Mouse (Mus musculus) kidney, adult 2 months (tissue): Measurements from ENCODE around the gene Haus3. TPM values are rescaled to one million over a fixed set of nuclear protein-coding genes. Genes with fewer than 3 reads are reported as not detected.

ENCODE experiments used
- DNase-seq: peaks from one replicate; pipeline ENCODE4 v3.0.0; 2021
- H3K27ac ChIP-seq: fragments of 200-500 bp; 2 replicates; pipeline ENCODE4 v1.5.1; 2012; ENCODE audit warnings: low read depth, low read length, control low read depth, inconsistent platforms; ENCODE audit not compliant: insufficient read depth
- H3K27me3 ChIP-seq: fragments of 200-500 bp; replicated peaks from 2 replicates; pipeline ENCODE4 v1.6.1; 2012; ENCODE audit warnings: mild to moderate bottlenecking, moderate library complexity, low read length, inconsistent platforms; ENCODE audit not compliant: control insufficient read depth, insufficient read depth
- H3K36me3 ChIP-seq: fragments of 200-500 bp; 2 replicates; pipeline ENCODE4 v1.6.1; 2012; ENCODE audit warnings: mild to moderate bottlenecking, moderate library complexity, low read length, inconsistent platforms; ENCODE audit not compliant: control insufficient read depth, insufficient read depth
- H3K4me1 ChIP-seq: fragments of 200-500 bp; 2 replicates; pipeline ENCODE4 v1.6.1; 2011; ENCODE audit warnings: low read length; ENCODE audit not compliant: control insufficient read depth, insufficient read depth
- H3K4me3 ChIP-seq: fragments of 200-500 bp; 2 replicates; pipeline ENCODE4 v1.5.1; 2011; ENCODE audit warnings: mild to moderate bottlenecking, low read depth, low read length, control low read depth; ENCODE audit not compliant: insufficient read depth
- CTCF ChIP-seq: fragments of 200-500 bp; conservative IDR thresholded peaks from 2 replicates; pipeline ENCODE4 v1.5.1; 2011; ENCODE audit warnings: low read depth, mild to moderate bottlenecking, control low read depth, low read length, moderate library complexity, mixed read lengths; ENCODE audit not compliant: insufficient read depth, insufficient read length
- POLR2A ChIP-seq: fragments of 200-500 bp; IDR thresholded peaks from one replicate; pipeline ENCODE4 v1.6.1; 2011; ENCODE audit warnings: low read depth, low read length, control low read depth
- WGBS: fragments of 180-500 bp; shearing (Covaris S2); methylation state at CpG from one replicate; pipeline ENCODE4 v1.1.7; 2018; 5-methylcytosine and 5-hydroxymethylcytosine counted together
- polyA plus RNA-seq: library from polyadenylated mRNA; depleted of rRNA; stranded (reverse); fragments of >200 nt; gene quantifications from 2 replicates; pipeline ENCODE4 v1.2.3, GENCODE M21; 2012

The Haus3 gene
- polyA plus RNA-seq, 1 experiment = 0.64 TPM

- Histone ChIP-seq H3K4me3 (peak overlapping the region; percentile 62), H3K36me3 (no peaks in the 10 kb centered on the region), H3K4me1 (peaks cover 50% of the 10 kb centered on the region), H3K27ac (peak overlapping the region; percentile 76), H3K27me3 (no peaks in the 10 kb centered on the region)
- WGBS = under 1% methylated on average over 46 of the region's 46 CpGs
- peak; percentile 76 for DNase-seq
- TF ChIP-seq CTCF (no peak), POLR2A (no peak)
Observed at GRCm38 (mm10) chr5:34186961-34187391, 17.6 kb upstream of the Haus3 start.

- 31% methylated on average over 2 of the region's 2 CpGs for WGBS
- Histone ChIP-seq H3K36me3 (no peaks in the 10 kb centered on the region), H3K4me3 (peak overlapping the region; percentile 62), H3K4me1 (peaks cover 50% of the 10 kb centered on the region), H3K27me3 (no peaks in the 10 kb centered on the region), H3K27ac (peak overlapping the region; percentile 76)
- no peak for TF ChIP-seq POLR2A
- no peak for TF ChIP-seq CTCF
- no peak for DNase-seq
Observed at GRCm38 (mm10) chr5:34186391-34186790, 17.1 kb upstream of the Haus3 start.

- peaks cover 49% of the 10 kb centered on the region for H3K4me1 ChIP-seq
- no peaks in the 10 kb centered on the region for H3K36me3 ChIP-seq
- TF ChIP-seq POLR2A (no peak), CTCF (no peak)
- H3K27me3 ChIP-seq = no peaks in the 10 kb centered on the region
- DNase-seq = no peak
- H3K27ac ChIP-seq = peak overlapping the region; percentile 76; the same call in 1 of the 2 replicates
- H3K4me3 ChIP-seq = peak overlapping the region; percentile 62
Observed at GRCm38 (mm10) chr5:34185791-34186190, 16.5 kb upstream of the Haus3 start.

- Histone ChIP-seq H3K27me3 (no peaks in the 10 kb centered on the region), H3K27ac (peak overlapping the region; percentile 76; the same call in 1 of the 2 replicates), H3K36me3 (no peaks in the 10 kb centered on the region), H3K4me1 (peaks cover 46% of the 10 kb centered on the region), H3K4me3 (peak overlapping the region; percentile 17; the same call in 1 of the 2 replicates)
- TF ChIP-seq CTCF = no peak
- TF ChIP-seq POLR2A = no peak
- DNase-seq = no peak
- WGBS = 85% methylated on average over 1 of the region's 1 CpGs
Observed at GRCm38 (mm10) chr5:34185051-34185580, 15.8 kb upstream of the Haus3 start.

GRCm38 (mm10) chr5:34183976-34184375, 14.6 kb upstream of the Haus3 start:
- TF ChIP-seq CTCF = no peak
- no peak for TF ChIP-seq POLR2A
- peak overlapping the region; percentile 77 for H3K27ac ChIP-seq
- H3K27me3 ChIP-seq = no peaks in the 10 kb centered on the region
- no peak overlapping the region for H3K4me3 ChIP-seq
- DNase-seq = no peak
- no peaks in the 10 kb centered on the region for H3K36me3 ChIP-seq
- peaks cover 42% of the 10 kb centered on the region for H3K4me1 ChIP-seq
- WGBS = 87% methylated on average over 3 of the region's 3 CpGs

- Histone ChIP-seq H3K4me1 (peaks cover 38% of the 10 kb centered on the region), H3K27ac (peak overlapping the region; percentile 86), H3K4me3 (no peak overlapping the region; the same call in 1 of the 2 replicates), H3K27me3 (no peaks in the 10 kb centered on the region), H3K36me3 (no peaks in the 10 kb centered on the region)
- WGBS = 6% methylated on average over 5 of the region's 5 CpGs
- peak; percentile 86 for DNase-seq
- TF ChIP-seq POLR2A (no peak), CTCF (no peak)
Observed at GRCm38 (mm10) chr5:34183156-34183880, 14.0 kb upstream of the Haus3 start.

DNA sequence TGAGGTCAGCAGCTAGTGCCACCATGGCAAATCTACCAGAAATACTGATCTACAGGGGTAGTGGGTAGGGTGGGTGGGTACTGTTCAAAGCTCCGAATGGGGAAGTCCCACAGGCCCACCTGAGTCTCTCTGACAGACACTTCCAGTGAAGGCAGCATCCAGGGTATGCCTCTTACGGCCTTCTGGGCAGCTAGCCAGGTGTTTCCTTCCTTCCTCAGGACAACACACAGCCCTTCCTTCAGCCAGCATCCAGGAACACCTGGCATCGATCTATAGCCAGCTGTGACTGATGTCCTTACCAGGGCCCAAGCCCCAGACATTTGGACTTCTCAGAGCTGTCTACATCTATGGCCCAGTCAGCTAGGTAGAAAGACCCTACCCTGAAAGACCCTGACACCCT, 13.2 kb upstream of the Haus3 start:
- Histone ChIP-seq H3K36me3 (no peaks in the 10 kb centered on the region), H3K4me3 (no peak overlapping the region), H3K4me1 (peaks cover 38% of the 10 kb centered on the region), H3K27me3 (no peaks in the 10 kb centered on the region), H3K27ac (peak overlapping the region; percentile 86)
- TF ChIP-seq POLR2A = no peak
- DNase-seq = peak; percentile 74
- WGBS = 52% methylated on average over 3 of the region's 3 CpGs
